Mouse (Mus musculus) liver, postnatal 0 days (tissue): ENCODE results near the gene Trim17.

Experiments used
- CTCF ChIP-seq: sonication (generic); IDR thresholded peaks from 2 replicates; pipeline ENCODE4 v1.5.1; 2016; ENCODE audit warnings: antibody characterized with exemption, low read depth
- EP300 ChIP-seq: IDR thresholded peaks from 2 replicates; pipeline ENCODE4 v1.6.1; 2016; ENCODE audit warnings: antibody characterized with exemption, low read depth, mild to moderate bottlenecking

DNA sequence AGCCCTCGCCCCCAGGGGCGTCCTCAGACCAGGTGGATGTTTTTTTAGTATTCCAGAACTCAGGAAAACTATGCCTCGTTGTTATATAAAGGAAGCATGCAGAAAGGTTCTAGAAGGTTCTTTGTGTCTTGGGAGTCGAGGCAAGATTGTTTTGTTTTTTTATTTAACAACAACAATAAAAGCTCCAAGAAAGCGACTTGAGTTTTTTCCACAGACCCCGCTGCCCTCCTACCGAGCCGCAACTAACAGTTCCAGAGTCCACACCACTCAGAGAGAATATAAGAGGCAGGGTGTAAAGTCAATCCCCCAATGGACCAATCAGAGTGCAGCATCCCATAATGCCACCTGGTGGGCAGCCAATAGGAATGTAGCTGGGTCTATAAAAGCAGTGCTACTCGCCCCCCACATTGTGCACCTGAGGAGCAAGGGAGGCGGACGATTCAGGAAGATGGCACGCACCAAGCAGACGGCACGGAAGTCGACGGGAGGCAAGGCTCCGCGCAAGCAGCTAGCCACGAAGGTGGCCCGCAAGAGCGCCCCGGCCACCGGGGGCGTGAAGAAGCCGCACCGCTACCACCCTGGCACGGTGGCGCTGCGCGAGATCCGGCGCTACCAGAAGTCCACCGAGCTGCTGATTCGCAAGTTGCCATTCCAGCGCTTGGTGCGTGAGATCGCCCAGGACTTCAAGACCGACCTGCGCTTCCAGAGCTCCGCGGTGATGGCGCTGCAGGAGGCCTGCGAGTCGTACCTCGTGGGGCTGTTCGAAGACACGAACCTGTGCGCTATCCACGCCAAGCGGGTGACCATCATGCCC lies 7.1 kb downstream of the Trim17 start:
- TF ChIP-seq EP300, result no peak
- no peak for TF ChIP-seq CTCF
